8 mouse cellular contexts compared by ENCODE assay signal in the genomic region with DNA sequence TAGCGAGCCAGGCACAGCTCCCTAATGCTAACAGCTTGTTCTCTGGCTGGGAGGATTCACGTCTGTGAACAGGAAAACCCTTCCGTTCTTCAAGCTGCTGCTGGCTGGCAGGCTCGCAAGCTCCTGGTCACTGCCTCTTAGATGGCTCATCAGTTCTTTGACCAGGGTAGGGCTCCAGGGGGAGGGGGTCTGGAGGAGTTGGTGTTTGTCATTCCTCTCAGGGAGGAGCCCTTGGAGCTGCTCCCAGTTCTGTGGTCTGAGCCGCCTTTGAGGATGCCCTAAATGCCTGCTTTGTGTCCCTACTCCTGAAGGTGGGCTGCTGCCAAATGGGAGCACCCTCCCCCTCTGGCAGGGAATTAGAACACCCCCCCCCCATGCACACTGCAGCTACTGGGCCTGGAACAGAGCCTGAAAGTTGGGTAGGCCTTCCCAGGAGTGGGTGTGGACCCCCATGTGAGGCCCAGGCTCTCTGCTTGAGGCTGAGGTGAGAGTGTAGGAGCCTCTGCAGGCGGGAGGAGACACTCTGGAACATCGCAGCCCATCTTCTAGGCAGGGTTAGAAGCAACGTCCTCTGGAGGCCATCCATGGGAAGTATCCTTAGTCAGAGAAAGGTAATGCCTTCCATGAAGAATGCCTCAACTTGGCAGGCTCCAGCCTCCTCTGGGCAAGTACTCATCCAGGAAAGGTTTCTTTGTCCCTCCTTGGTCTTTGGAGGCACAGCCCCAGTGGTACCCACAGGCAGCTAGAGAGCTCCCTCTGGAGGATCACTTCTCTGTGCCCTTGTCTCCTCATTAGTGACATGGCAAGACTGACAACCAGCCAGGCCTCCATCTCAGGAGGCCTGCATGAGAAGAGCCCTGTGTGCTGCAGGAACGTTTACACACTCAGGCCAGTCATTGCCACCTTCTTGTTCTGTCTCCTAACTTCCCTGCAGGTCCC. TPM values are rescaled to one million over a fixed set of nuclear protein-coding genes. Genes with fewer than 3 reads are reported as not detected.
DNase-seq lines count a peak whose midpoint lies in the region; ATAC-seq and TF ChIP-seq lines count a peak whose summit lies in the region.

No protein-coding gene starts in this region.

- 60% methylated on average over 9 of the region's 9 CpGs for WGBS in cerebellum, adult 2 months
- WGBS in hindbrain, embryonic 16.5 days: 45% methylated on average over 9 of the region's 9 CpGs
- 53% methylated on average over 9 of the region's 9 CpGs for WGBS in lung, embryonic 14.5 days
- WGBS in stomach, embryonic 15.5 days: 55% methylated on average over 9 of the region's 9 CpGs

- H3K27ac ChIP-seq in cerebellum, adult 2 months (ENCODE audit: insufficient read depth, low read length): no peak overlapping the region
- peak overlapping the region; percentile 53 for H3K27ac ChIP-seq in hindbrain, embryonic 16.5 days (ENCODE audit: low read depth, low read length)
- no peak overlapping the region for H3K27ac ChIP-seq in lung, embryonic 14.5 days (ENCODE audit: low read depth)
- no peak overlapping the region for H3K27ac ChIP-seq in stomach, embryonic 15.5 days

- ATAC-seq in hindbrain, embryonic 16.5 days: peak; percentile 91
- peak; percentile 24; the same call in 1 of the 2 replicates for ATAC-seq in lung, embryonic 14.5 days (ENCODE audit: insufficient read depth)
- ATAC-seq in stomach, embryonic 15.5 days (ENCODE audit: insufficient read depth, low FRiP score, low read depth): peak; percentile 47; the same call in 1 of the 2 replicates

- no peaks in the 10 kb centered on the region for H3K4me1 ChIP-seq in E14TG2a.4 (replicated peaks; ENCODE audit: low read depth, low read length)
- H3K4me1 ChIP-seq in cerebellum, adult 2 months (ENCODE audit: control insufficient read depth, insufficient read depth, low read length): peaks cover 16% of the 10 kb centered on the region
- H3K4me1 ChIP-seq in hindbrain, embryonic 16.5 days (ENCODE audit: control insufficient read depth, insufficient read depth, low read depth, low read length): peaks cover 35% of the 10 kb centered on the region
- H3K4me1 ChIP-seq in lung, embryonic 14.5 days (ENCODE audit: insufficient read depth): no peaks in the 10 kb centered on the region
- no peaks in the 10 kb centered on the region for H3K4me1 ChIP-seq in stomach, embryonic 15.5 days

- TF ChIP-seq CTCF in E14TG2a.4 (conservative IDR thresholded peaks at IDR 0.05; ENCODE audit: low read length): peak; percentile 12
- TF ChIP-seq CTCF in cerebellum, adult 2 months (IDR thresholded peaks at IDR 0.05; ENCODE audit: borderline replicate concordance, insufficient read depth, low read depth, low read length): 0 out of 2 replicates have a peak, but pooled peaks have one; percentile 12
- TF ChIP-seq CTCF in lung, embryonic 14.5 days (IDR thresholded peaks at IDR 0.05; ENCODE audit: low read depth): no peak

- peaks cover 27% of the 10 kb centered on the region; the same call in 1 of the 2 replicates for H3K27me3 ChIP-seq in E14TG2a.4 (ENCODE audit: insufficient read depth, low read length)
- no peaks in the 10 kb centered on the region for H3K27me3 ChIP-seq in cerebellum, adult 2 months (ENCODE audit: control insufficient read depth, insufficient read depth, low read length)
- no peaks in the 10 kb centered on the region for H3K27me3 ChIP-seq in hindbrain, embryonic 16.5 days (replicated peaks; ENCODE audit: control insufficient read depth, insufficient read depth, low read length)
- H3K27me3 ChIP-seq in lung, embryonic 14.5 days (ENCODE audit: insufficient read depth, low read length): no peaks in the 10 kb centered on the region
- no peaks in the 10 kb centered on the region for H3K27me3 ChIP-seq in stomach, embryonic 15.5 days (replicated peaks)

- H3K9ac ChIP-seq in hindbrain, embryonic 16.5 days (ENCODE audit: low read depth, low read length): no peak overlapping the region
- H3K9ac ChIP-seq in lung, embryonic 14.5 days: no peak overlapping the region
- H3K9ac ChIP-seq in stomach, embryonic 15.5 days: no peak overlapping the region

- H3K36me3 ChIP-seq in E14TG2a.4 (ENCODE audit: insufficient read depth, low read length): no peaks in the 10 kb centered on the region
- H3K36me3 ChIP-seq in hindbrain, embryonic 16.5 days (ENCODE audit: control insufficient read depth, insufficient read depth, low read length): no peaks in the 10 kb centered on the region
- no peaks in the 10 kb centered on the region for H3K36me3 ChIP-seq in lung, embryonic 14.5 days (ENCODE audit: insufficient read depth)
- H3K36me3 ChIP-seq in stomach, embryonic 15.5 days: no peaks in the 10 kb centered on the region

- TF ChIP-seq POLR2A in cerebellum, adult 2 months (IDR thresholded peaks at IDR 0.05; ENCODE audit: borderline replicate concordance, insufficient read depth, low read length): no peak

- H3K4me3 ChIP-seq in E14TG2a.4 (replicated peaks; ENCODE audit: low read length): no peak overlapping the region
- no peak overlapping the region for H3K4me3 ChIP-seq in cerebellum, adult 2 months (replicated peaks; ENCODE audit: insufficient read depth, low read depth, low read length)
- no peak overlapping the region for H3K4me3 ChIP-seq in hindbrain, embryonic 16.5 days (ENCODE audit: low read length)
- no peak overlapping the region for H3K4me3 ChIP-seq in lung, embryonic 14.5 days (ENCODE audit: low read depth, low read length)
- no peak overlapping the region for H3K4me3 ChIP-seq in stomach, embryonic 15.5 days (replicated peaks)

- H3K9me3 ChIP-seq in E14TG2a.4 (ENCODE audit: low read length): no peaks in the 10 kb centered on the region
- H3K9me3 ChIP-seq in hindbrain, embryonic 16.5 days (ENCODE audit: control insufficient read depth, low read length): no peaks in the 10 kb centered on the region
- no peaks in the 10 kb centered on the region for H3K9me3 ChIP-seq in lung, embryonic 14.5 days (ENCODE audit: low read depth, low read length)
- no peaks in the 10 kb centered on the region for H3K9me3 ChIP-seq in stomach, embryonic 15.5 days

- DNase-seq in cerebellum, adult 2 months: peak; percentile 55 to 74
- DNase-seq in lung, embryonic 14.5 days: no peak
- no peak for DNase-seq in kidney, adult 11 months
- DNase-seq in heart, postnatal 4 days: no peak
- no peak for DNase-seq in B cell, adult 2 months

- no peak overlapping the region for H3K4me2 ChIP-seq in hindbrain, embryonic 16.5 days (ENCODE audit: low read length)
- H3K4me2 ChIP-seq in lung, embryonic 14.5 days: no peak overlapping the region
- H3K4me2 ChIP-seq in stomach, embryonic 15.5 days: no peak overlapping the region

RNA-seq across cellular contexts. Expression of a gene that starts 24.2 kb away (rescaled TPM):
- 168 and 174 TPM in 2 replicates for polyA plus RNA-seq in cerebellum, adult 2 months (2012; rRNA removed)
- polyA plus RNA-seq in hindbrain, embryonic 16.5 days (2015; fragmentation: Nextera tagmentation; extraction: Ambion mirVana): 115 and 117 TPM in 2 replicates
- 11.5 and 15.4 TPM in 2 replicates for polyA plus RNA-seq in lung, embryonic 14.5 days (2014; fragmentation: Nextera tagmentation; extraction: Ambion mirVana)
- 18.3 and 24.0 TPM in 2 replicates for polyA plus RNA-seq in stomach, embryonic 15.5 days (2015; fragmentation: Nextera tagmentation; extraction: Ambion mirVana)
- total RNA-seq in heart, postnatal 4 days (2021): 1 to 10 TPM; 5.5 to 5.8 TPM

RNA-seq across cellular contexts. Expression of a gene that starts 46.4 kb away (rescaled TPM):
- 8.1 and 9.3 TPM in 2 replicates for polyA plus RNA-seq in cerebellum, adult 2 months (2012; rRNA removed)
- 2.4 and 3.3 TPM in 2 replicates for polyA plus RNA-seq in hindbrain, embryonic 16.5 days (2015; fragmentation: Nextera tagmentation; extraction: Ambion mirVana)
- 2.7 and 3.1 TPM in 2 replicates for polyA plus RNA-seq in lung, embryonic 14.5 days (2014; fragmentation: Nextera tagmentation; extraction: Ambion mirVana)
- 3.0 and 3.7 TPM in 2 replicates for polyA plus RNA-seq in stomach, embryonic 15.5 days (2015; fragmentation: Nextera tagmentation; extraction: Ambion mirVana)
- total RNA-seq in heart, postnatal 4 days (2021): 1 to 10 TPM; 1.3 to 1.7 TPM

RNA-seq across cellular contexts. Expression of a gene that starts 46.6 kb away (rescaled TPM):
- 137 and 147 TPM in 2 replicates for polyA plus RNA-seq in cerebellum, adult 2 months (2012; rRNA removed)
- 14.2 and 14.8 TPM in 2 replicates for polyA plus RNA-seq in hindbrain, embryonic 16.5 days (2015; fragmentation: Nextera tagmentation; extraction: Ambion mirVana)
- polyA plus RNA-seq in lung, embryonic 14.5 days (2014; fragmentation: Nextera tagmentation; extraction: Ambion mirVana): 2.0 and 3.3 TPM in 2 replicates
- polyA plus RNA-seq in stomach, embryonic 15.5 days (2015; fragmentation: Nextera tagmentation; extraction: Ambion mirVana): 2.9 and 3.5 TPM in 2 replicates
- 10 to 100 TPM; 15.3 to 15.5 TPM for total RNA-seq in heart, postnatal 4 days (2021)

Comparison
In these comparisons a context has a peak if more than half of its experiments do, and no peak if none do; other contexts are left out.
1. DNase-seq: peak in cerebellum, adult 2 months (2 of 2); none in lung, embryonic 14.5 days (single experiment), kidney, adult 11 months (single experiment), heart, postnatal 4 days (single experiment) and B cell, adult 2 months (0 of 2).
2. ATAC-seq: peak in every context shown above with its lines; median percentile 91 in hindbrain, embryonic 16.5 days; 47 in stomach, embryonic 15.5 days; 24 in lung, embryonic 14.5 days.